Mouse (Mus musculus) olfactory bulb, adult 2 months (tissue): ENCODE data around the gene Dnmt1.

Experiments
- CTCF ChIP-seq: fragments of 200-500 bp; IDR thresholded peaks from 2 replicates; pipeline ENCODE4 v1.5.1; 2012; ENCODE audit warnings: low read depth, mild to moderate bottlenecking, low read length, moderate library complexity; ENCODE audit not compliant: insufficient read depth
- POLR2A ChIP-seq: fragments of 200-500 bp; IDR thresholded peaks from 2 replicates; pipeline ENCODE4 v1.6.1; 2012; ENCODE audit warnings: mild to moderate bottlenecking, low read depth, low read length, moderate library complexity; ENCODE audit not compliant: insufficient read depth

DNA sequence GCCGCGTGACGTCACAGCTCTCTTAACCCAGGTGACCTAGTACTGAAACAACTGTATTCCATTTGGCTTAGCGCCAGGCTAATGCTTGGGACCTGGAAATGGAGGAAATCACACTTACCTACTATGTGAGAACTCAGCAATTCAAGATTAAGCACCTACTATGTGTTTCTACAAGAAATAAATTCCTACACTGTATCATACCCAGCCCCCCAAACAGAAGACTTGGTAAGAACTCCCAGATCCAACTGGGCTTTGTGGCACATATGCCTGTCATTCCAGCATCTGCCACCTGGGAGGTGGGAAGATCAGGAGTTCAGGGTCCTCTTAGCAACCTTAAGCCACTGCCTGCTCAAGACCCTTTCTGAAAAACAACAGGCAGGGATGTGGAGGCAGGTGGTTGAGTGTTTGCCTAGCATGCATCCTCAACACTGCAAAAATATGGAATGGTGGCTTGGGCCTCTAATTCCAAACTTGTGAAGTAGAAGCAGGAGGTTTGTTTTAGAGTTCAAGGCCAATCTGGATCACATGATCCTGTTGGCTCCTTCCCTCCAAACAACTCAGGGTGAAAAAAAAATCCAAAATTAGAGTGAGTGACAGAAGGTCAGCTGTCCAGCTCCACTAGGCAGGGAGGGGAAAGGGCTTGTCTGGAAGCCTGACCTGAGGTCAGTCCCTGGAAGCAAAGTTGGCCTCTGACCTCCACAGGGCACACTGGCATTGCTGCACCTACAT lies 17.4 kb upstream of the Dnmt1 start:
- TF ChIP-seq POLR2A (no peak), CTCF (no peak)
